Mouse (Mus musculus) ES-CJ7 (cell line): ENCODE results near the gene Dnase1l2.
"Not testable (repeated sequence)": the region's sequence is repeated elsewhere in the genome, so short reads cannot be mapped to it uniquely, and the experiment has no call there.

Source experiments
- DNase-seq: peaks from one replicate; pipeline ENCODE4 v3.0.0; 2011; ENCODE audit warnings: low read depth, low spot score

Dnase1l2 gene

DNA sequence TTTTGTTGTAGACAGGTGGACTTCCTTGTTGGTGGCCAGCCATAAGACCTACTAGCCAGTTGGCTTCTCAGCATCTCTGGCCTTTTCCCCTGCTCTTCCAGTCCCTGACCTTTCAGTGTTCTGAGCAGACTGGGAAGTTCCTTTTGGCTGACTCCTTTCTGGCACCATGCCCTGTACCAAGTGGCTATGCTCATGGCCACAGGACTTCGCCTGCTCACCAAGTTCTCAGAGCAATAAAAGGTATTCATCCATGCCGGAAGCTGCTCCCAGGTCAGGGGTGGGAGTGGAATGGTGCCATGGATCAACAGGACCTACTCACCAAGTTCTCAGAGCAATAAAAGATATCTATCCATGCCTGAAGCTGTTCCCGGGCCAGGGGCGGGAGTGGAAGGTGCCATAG lies 29.6 kb upstream of the Dnase1l2 start:
- no peak for DNase-seq

DNA sequence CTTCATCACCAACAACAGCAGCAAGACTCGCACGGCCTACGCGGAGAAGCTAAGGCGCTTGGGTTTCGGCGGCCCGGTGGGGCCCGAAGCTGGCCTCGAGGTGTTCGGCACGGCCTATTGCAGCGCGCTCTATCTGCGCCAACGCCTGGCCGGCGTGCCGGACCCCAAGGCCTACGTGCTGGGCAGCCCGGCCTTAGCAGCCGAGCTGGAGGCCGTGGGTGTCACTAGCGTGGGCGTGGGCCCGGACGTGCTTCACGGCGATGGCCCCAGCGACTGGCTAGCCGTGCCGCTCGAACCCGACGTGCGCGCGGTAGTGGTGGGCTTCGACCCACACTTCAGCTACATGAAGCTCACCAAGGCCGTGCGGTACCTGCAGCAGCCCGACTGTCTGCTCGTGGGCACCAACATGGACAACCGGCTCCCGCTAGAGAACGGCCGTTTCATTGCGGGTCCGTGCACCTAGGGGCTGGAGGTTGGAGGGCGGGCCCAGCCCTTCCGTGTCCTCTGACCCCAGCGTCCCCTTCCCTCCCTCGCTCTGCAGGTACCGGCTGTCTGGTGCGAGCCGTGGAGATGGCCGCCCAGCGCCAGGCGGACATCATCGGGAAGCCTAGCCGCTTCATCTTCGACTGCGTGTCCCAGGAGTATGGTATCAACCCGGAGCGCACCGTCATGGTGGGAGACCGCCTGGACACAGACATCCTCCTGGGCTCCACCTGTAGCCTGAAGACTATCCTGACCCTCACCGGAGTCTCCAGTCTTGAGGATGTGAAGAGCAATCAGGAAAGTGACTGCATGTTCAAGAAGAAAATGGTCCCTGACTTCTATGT lies 28.0 kb upstream of the Dnase1l2 start:
- no peak for DNase-seq

DNA sequence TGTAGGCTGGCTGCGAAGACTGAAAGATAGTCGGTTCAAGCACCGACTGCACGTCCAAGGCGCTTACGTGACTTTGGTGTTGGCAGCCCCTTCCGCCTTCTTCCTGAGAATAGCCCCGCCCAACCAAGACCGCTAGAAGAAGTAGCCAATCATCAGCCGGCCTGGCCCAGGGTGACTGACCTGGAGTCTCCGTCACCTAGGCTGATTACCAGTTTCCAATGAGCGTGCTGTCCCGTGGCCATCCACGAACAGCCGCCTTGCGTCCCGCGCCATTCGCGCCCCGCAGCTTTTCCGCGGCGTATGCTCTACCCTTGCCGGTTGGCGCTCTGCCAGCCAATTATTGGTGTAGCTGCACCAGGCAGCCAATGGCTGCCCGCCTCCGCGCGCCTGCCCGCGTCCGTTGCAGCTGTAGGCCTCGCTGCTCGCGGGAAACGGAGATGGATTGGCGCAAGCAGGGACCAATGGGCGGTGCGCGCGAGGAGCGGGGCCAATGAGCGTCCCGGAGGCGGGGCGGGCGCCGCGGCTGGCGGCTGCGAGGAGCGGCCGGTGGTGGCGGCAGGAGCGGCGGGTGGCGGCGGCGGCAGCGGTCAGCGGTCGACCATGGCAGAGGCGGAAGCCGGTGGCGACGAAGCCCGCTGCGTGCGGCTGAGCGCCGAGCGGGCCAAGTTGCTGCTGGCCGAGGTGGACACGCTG lies 27.2 kb upstream of the Dnase1l2 start, which contains the start of the genes E4f1 and Pgp:
TSS of gene E4f1 (minus strand) at position 404 of the 693 bp plus-strand sequence.
TSS of gene Pgp (plus strand) at position 483 of the 693 bp plus-strand sequence.
- peak; percentile 97 for DNase-seq

DNA sequence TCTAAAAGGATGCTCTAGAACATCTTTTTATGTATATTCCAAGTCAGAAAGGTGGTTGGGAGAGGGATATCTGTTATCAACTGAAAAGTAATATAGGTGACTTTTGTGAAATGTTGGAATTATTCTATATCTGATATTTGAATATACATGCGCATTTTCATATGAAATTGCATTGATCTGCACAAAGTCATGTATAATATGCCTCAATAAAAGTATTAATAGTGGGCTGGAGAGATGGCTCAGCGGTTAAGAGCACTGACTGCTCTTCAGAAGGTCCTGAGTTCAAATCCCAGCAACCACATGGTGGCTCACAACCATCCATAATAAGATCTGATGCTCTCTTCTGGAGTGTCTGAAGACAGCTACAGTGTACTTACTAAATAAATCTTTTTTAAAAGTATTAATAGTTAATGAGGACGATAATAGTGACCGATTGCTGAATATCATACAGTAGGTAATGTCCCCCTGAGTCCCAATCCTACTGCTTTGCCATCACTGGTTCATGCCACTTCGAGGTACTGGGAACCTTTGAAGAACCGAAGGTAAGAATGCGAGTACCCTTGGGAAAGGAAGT lies 26.5 kb upstream of the Dnase1l2 start:
- DNase-seq, result no peak

DNA sequence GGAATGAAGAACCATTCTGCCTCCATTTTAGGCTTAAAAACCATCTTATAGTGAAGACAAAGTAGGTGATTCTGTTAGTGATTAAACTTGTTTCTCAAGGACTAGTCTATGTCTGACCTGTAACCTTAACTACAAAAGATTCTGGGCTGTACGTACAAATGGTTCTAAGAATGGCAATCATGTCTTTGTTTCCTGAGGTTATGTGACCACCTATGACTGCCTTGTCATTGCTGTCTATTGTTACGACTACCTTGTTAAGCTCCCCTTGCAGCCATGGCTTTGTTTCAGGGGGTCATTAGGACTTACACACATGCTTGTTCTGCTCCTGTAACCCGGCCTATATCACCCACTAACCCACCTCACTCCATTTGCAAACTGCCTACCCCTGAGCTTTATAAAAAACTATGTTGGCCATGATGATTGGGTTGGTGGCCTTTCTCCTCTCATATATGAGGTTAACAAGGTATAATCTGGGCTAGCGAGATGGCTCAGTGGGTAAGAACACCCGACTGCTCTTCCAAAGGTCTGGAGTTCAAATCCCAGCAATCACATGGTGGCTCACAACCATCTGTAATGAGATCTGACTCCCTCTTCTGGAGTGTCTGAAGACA lies 25.8 kb upstream of the Dnase1l2 start:
- DNase-seq, result no peak

DNA sequence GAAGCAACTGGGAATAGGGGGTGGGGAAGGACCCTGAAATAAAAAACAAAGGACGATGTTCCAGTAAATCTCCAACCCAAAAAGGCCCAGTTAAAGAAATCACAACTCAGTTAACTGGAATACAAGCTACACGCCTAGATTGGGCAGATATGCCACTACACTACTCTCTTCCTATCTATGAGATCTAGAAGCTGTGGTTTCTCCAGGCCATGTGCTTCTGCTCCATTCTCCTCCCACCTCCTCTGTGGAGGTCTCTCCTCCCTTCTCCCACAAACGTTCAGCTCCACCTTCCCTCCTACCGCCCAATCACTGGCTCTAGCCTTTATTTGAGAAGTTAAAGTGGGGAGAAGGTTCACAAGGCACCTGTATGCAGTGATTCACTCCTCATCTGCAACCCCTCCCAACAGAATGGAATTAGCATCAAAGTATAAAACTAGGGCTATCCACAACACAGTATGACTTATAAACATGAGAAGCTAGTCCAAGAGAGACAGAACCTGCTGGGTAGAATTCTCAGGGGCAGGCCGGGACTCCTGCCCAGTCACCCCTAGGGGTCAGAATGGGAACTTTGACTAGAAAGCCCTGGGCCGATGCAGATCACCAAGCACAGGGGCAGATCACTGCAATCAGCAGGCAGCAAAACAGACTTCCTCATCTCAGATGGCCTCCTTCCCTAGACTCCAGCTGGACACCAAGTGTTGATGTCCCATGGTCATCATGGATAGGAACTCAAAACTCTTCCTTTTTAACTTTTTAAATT lies 20.6 kb upstream of the Dnase1l2 start:
- peak; percentile 71 for DNase-seq

DNA sequence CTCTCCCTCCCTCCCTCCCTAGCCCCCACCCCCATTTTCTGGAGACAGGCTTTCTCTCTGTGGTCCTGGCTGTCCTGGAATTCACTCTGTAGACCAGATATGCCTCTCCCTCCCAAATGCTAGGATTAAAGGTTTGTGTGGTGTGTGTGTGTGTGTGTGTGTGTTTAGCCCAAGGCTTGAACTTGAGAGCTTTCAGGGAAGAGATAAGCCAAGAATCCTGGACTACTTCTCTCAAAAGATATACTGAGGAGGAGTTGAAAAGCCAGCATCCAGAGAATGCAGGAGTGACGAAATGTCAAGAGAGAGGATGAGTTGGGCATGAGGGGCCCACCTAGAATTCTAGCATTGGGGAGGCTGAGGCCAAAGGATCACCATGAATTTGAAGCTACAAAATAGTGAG lies 20.0 kb upstream of the Dnase1l2 start:
- DNase-seq, result no peak

DNA sequence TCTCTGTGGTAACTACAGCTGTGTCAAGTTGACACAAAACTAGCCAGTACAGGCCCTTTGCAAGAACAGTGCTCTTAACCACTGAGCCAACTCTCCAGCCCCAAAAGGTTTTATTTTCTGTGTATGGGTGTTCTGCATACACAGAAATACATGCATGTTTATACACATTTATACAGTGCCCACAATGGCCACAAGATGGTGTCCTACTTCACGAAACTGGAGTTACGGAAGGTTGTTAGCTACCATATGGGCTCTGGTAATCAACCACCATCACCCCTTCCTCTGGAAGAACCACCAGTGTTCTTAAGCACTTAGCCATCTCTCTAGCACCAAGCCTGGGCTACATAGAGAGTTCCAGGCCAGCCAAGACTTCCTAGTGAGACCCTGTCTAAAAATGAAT lies 18.7 kb upstream of the Dnase1l2 start:
- DNase-seq, result peak; percentile 74

DNA sequence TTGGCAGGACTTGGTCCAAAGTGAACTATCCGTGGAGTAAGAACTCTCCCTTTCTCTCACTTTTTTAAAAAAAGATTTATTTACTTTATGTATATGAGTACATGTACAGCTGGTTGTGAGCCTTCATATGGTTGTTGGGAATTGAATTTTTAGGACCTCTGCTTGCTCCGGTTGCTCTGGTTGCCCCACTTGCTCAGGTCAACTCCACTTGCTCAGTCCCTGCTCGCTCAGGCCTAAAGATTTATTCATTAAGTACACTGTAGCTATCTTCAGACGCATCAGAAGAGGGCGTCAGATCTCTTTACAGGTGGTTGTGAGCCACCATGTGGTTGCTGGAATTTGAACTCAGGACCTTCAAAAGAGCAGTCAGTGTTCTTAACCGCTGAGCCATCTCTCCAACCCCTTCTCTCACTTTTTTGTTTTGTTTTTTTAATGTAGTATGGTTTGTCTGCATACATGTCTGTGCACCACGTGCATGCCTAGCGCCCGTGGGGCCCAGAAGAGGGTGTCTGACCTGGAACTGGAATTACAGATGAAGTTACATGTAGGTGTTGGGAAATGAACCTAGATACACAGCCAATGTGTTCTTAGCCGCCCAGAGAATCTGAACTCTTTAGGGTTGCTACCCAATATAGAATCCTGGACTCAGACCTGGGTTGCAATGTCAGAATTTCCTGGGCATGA lies 12.8 kb upstream of the Dnase1l2 start:
- not testable (repeated sequence) for DNase-seq

DNA sequence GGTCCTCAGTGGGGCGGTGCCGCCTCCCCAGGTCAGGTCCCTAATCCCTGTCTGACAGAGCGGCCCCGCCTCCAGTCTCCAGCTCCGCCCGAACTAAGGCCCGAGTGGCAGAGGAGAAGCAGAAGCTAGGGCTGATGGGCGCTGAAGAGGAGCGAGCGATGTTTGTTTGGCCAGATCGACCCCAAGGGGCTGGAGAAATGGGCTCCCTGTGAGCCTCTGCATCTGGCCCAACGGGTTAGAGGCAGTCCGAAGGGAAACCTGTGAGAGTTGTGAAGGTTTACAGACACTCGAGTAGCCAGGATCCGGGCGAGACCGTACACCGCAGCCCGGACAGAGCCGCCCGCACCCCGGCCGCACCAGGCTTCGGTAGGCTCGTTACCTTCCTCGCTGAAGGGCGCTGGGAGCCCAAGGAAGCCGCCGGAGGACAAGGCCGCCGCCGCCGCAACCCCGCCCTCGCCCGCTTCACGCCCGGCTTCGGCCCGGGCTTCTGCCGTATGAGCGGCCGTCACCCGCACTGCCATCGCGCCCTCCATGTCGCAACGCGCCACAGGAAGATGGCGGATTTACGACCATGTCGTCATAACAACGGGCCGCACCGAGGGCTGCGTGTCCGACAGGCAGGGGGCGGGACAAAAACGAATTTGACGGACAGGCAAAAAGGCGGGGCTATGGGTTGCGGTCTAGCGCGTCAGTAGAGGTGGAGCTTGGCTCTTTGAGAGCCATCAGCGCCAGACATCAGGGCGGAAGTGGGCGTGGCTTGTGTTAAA lies 12.0 kb upstream of the Dnase1l2 start:
- peak; percentile 100 for DNase-seq

DNA sequence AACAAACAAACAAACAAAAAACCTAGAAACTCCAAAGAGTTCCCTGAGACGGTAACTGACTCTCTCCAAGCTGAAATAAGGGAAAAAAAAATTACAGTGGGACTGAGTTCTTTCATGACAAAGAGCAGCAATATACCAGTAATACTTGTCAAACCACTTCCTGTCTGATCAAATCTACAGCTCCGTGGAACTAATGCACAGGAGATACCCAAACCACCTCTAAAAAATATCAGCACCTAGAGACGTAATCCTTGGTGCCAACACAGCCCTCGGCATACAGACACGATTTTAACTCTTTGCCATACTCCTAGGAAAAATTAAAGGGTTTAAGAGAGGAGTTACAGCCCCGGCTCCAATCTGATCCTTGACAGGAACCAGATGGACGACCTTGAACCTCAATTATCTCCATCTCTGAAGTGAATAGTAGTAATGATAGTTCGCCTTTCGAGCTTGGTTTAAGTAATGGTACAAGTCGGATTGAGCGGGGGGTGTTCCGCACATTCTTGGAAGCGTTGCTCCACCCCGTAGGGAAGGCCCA lies 11.4 kb upstream of the Dnase1l2 start:
- DNase-seq, result no peak

DNA sequence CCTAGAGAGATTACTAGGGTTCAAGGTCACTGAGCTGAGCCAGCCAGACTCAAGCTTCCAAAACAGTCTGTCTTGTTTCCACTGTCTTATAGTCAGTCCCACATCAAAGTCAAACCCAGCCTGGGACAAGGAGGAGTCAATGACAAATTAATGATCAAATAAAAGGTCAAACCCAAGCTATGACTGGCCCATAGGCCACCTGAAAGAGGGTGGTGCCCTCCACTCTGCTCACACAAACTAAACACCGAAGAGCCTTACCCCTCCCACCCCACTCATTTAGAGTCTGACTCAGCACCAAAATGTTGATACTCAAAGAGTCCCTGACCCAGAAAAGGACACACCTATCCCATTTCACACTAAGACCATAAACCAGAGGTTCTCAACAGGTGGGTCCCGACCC lies 10.5 kb upstream of the Dnase1l2 start:
- DNase-seq, result no peak

DNA sequence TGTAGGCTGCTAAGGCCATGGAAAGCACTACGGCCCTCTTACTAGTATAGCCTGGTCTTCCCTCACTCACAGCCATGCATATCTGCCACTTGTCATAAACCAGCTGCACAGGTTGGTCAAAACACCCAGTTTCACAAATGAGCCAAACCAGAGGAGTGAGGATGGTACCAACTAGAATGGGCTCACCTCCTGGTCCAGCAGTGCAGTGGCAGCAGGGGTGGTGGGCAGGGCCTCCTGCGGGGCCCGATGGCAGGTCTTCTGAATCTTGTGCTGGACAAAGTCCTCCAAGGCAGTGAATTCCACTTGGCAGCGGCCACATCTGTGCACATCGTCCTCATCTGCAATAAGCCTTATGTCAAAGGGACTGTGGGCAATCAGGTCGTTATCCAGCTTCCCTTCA lies 8.3 kb upstream of the Dnase1l2 start:
- DNase-seq, result no peak

DNA sequence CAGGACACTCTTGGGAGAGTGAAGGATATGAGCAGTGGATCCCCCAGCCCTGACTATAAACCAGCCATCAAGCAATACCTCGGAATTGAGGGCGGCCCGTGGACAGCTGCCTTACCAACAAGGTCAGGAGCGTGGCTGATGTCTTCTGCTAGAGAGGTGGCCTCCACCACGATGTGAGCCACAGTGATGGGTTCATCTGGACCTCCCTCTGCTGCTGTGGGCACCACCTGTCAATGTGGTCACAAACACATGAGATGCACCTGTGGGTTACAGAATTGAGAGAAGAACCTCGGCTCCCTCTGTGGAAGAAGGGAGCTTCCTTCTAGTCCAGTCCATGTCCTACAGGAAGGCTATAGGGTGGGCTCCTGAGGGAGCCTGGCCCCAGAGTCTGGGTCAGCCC lies 6.6 kb upstream of the Dnase1l2 start:
- DNase-seq, result no peak

DNA sequence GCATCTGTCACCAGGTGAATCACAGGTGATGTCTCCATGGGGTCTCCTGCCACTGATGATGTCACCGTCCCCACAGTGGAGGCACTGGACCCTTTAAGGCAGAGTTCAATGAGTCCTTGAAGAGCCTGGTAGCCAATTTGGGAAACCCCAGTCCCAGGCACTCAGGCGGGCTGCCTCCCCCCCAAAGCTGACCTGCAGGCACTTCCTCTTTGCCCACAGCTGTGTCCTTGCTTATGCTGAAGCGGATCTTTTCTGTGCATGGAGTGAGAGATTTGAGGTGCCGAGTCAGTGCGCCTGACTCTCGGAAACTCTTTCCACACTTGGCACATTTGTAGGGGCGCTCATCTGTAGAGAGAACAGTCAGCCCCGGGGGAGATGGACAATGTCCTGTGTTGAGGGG lies 3.7 kb upstream of the Dnase1l2 start:
- no peak for DNase-seq

DNA sequence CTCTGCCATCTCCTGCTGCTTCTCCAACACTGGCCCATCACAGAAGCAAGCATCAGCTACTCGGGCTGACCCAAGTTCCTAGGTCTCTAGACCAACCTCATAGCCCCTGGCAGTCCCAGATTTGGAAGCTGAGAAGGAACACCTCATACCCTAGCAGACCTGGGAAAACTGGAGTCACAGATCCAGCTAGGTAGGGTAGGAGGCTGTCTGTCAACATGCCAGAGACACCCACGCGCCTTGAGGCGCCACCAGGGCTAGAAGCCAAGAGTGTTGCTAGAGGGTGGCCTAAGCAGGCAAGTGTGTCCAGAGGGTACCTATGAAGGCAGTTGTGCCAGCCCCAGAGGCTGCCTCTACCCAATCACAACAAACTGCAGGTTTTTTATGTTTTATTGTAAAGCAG lies 504 bp upstream of the Dnase1l2 start:
- no peak for DNase-seq

DNA sequence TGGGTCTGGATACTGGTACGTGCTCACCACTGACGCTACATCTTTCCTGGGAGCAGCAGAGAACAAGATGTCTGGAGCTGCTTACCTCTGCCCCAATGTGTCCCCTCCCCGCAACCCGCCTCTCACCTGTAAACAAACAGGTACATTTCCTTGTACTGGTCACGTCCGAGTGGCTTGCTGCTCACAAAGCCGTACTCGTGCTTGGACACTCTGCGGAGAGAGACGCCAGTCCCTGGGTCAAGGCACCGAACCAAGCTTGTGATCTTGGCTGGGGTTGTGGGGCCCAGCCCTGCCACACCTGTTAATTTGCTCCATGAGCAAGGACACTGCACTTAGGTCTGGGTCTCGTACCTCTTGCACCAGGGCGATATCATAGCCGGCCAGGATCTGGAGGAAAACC lies 798 bp downstream of the Dnase1l2 start:
- no peak for DNase-seq

DNA sequence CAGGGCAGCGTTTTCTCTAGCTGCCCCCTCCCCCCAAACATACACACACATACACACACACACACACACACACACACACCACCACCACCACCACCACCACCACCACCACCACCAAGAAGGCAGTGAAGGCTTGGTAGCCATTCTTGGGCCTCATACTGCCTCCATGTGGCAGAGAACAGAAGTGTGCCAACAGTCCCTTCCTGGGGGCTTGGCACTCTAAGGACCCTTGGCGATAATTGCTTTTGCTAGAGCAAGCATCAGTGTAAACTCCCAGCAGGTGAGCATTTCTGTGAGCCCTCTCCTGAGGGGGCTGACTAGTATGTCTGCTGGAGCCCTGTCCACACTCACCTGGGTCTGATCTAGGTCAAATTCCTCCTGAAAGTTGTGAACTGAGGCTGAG lies 1.8 kb downstream of the Dnase1l2 start:
- DNase-seq, result peak; percentile 47

DNA sequence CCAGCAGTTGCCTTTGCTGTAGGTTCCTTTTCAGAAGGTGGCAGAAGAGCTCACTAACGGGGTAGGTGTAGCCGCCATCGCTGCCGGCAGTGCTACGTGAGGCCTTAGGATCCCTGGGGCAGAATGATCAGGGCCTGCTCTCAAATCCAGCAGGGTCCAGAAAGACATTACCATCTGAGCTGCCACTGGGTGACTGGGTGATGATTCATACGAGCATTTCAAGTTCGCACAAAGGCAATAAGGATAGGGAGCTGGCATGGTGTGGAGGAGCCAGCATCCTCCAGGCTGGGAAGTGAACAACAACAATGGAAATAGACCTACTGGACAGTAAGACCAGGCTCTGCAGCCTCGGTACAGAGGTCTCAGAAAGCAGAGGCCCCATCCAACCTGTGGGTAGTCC lies 2.5 kb downstream of the Dnase1l2 start:
- DNase-seq, result no peak

DNA sequence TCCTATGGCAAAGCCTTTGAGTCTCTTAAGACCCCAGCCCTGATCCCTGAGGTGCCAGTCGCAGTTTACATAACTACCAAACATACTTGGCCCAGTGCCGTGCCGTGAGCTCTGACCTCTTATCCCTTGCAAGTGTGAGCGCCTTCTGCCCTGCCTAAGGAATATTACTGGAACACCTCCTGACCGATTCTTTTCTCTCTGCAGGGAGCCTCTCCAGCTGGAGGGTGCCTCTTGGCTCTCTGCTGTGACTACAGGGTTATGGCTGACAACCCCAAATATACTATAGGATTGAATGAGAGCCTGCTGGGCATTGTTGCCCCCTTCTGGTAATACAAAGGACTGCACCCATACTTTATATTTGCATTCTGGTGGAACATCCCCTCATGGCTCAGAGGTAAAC lies 5.9 kb downstream of the Dnase1l2 start:
- DNase-seq, result peak; percentile 32
